Mouse (Mus musculus): ENCODE data around the gene Gm43552. TPM values are rescaled to one million over a fixed set of nuclear protein-coding genes. Genes with fewer than 3 reads are reported as not detected.
"Not testable (repeated sequence)": the region's sequence is repeated elsewhere in the genome, so short reads cannot be mapped to it uniquely, and the experiment has no call there.

Gm43552 gene
- polyA plus RNA-seq, 1 experiment from 2014 or later, result 1.4 TPM

DNA sequence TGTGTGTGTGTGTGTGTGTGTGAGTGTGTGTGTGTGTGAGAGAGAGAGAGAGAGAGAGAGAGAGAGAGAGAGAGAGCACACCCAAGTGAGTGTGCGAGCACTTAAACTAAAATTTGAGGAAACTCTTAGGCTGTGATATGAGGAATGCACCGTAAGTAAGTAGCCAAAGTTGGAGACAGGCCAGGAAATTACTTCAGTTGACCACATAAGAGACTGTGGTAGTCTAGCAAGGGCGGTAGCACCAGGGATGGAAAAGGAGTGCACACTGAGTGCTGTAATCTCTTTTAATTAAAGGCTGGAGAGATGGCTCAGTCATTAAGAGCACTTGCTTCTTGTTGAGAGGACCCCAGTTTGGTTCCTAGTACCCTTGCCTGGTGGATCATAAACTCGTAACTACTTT lies 2.8 kb downstream of the Gm43552 start:
- no peak overlapping the region for H3K4me2 ChIP-seq (replicated peaks)
- H3K9me3 ChIP-seq (replicated peaks), result no peaks in the 10 kb centered on the region
- H3K27ac ChIP-seq (replicated peaks), result no peak overlapping the region
- ATAC-seq (ENCODE audit: insufficient number of reproducible peaks, low FRiP score, low TSS enrichment, low read depth), result no peak
- no peaks in the 10 kb centered on the region for H3K27me3 ChIP-seq
- no peak overlapping the region for H3K9ac ChIP-seq
- H3K4me3 ChIP-seq (replicated peaks), result no peak overlapping the region
- no peaks in the 10 kb centered on the region for H3K36me3 ChIP-seq
- 56% methylated on average over 4 of the region's 4 CpGs for WGBS
- H3K4me1 ChIP-seq, result peaks cover 31% of the 10 kb centered on the region

DNA sequence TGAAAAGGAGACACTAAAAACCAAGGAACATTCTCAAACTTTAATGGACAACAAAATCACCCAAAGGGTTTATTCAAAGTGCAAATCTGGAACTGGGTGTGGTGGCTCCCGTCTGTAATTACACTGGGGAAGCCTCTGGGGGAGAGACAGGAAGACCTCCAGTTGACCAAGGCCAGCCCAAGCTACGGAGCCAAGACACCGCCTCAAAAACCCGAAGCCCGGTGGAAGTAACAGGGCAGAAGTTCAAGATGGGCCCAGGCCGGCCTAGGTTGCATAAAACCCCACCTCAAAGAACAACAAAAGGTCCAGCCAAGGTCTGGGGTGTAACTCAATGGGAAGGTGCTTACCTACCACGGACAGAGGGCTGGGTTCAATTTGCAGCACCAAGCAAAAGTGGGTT lies 3.9 kb downstream of the Gm43552 start:
- Histone ChIP-seq H3K27ac (replicated peaks) (no peak overlapping the region), H3K9ac (no peak overlapping the region)
- 71% methylated on average over 7 of the region's 7 CpGs for WGBS

GRCm38 (mm10) chr5:65487381-65487780 lies 5.3 kb downstream of the Gm43552 start:
- WGBS, result 81% methylated on average over 10 of the region's 10 CpGs
- no peaks in the 10 kb centered on the region for H3K9me3 ChIP-seq (replicated peaks)
- no peak overlapping the region for H3K4me3 ChIP-seq (replicated peaks)
- no peaks in the 10 kb centered on the region for H3K27me3 ChIP-seq
- no peak for ATAC-seq (ENCODE audit: insufficient number of reproducible peaks, low FRiP score, low TSS enrichment, low read depth)
- no peak overlapping the region for H3K27ac ChIP-seq (replicated peaks)
- H3K9ac ChIP-seq, result no peak overlapping the region
- H3K4me2 ChIP-seq (replicated peaks), result no peak overlapping the region
- no peaks in the 10 kb centered on the region for H3K36me3 ChIP-seq
- H3K4me1 ChIP-seq, result peaks cover 25% of the 10 kb centered on the region

More for the DNA sequence above, 3.9 kb downstream of the Gm43552 start:
- no peaks in the 10 kb centered on the region for H3K27me3 ChIP-seq
- H3K4me2 ChIP-seq (replicated peaks), result no peak overlapping the region
- H3K36me3 ChIP-seq, result no peaks in the 10 kb centered on the region
- H3K4me3 ChIP-seq (replicated peaks), result no peak overlapping the region
- no peak for ATAC-seq (ENCODE audit: insufficient number of reproducible peaks, low FRiP score, low TSS enrichment, low read depth)
- no peaks in the 10 kb centered on the region for H3K9me3 ChIP-seq (replicated peaks)
- peaks cover 31% of the 10 kb centered on the region for H3K4me1 ChIP-seq

GRCm38 (mm10) chr5:65486514-65486913 lies 6.1 kb downstream of the Gm43552 start:
- H3K27ac ChIP-seq (replicated peaks), result peak overlapping the region; percentile 34; the same call in 1 of the 2 replicates
- ATAC-seq (ENCODE audit: insufficient number of reproducible peaks, low FRiP score, low TSS enrichment, low read depth), result no peak
- no peak overlapping the region for H3K4me3 ChIP-seq (replicated peaks)
- WGBS, result 80% methylated on average over 2 of the region's 2 CpGs
- H3K9me3 ChIP-seq (replicated peaks), result no peaks in the 10 kb centered on the region
- H3K4me2 ChIP-seq (replicated peaks), result no peak overlapping the region
- H3K27me3 ChIP-seq, result no peaks in the 10 kb centered on the region
- H3K4me1 ChIP-seq, result peaks cover 23% of the 10 kb centered on the region
- H3K36me3 ChIP-seq, result no peaks in the 10 kb centered on the region
- H3K9ac ChIP-seq, result no peak overlapping the region

DNA sequence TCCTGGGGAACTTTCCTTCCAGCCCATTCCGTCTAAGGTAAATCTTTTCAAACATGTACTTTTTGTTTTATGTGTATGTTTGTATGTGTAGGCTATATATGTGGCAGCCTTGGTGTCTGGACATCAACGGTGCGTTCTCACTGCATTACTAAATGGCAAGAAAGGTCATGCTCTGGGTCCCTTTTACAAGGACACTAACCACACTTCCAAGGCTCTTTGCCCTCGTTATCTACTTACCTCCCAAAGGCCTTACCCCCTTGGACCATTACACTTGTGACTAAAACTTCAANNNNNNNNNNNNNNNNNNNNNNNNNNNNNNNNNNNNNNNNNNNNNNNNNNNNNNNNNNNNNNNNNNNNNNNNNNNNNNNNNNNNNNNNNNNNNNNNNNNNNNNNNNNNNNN lies 9.6 kb downstream of the Gm43552 start:
- 80% methylated on average over 4 of the region's 4 CpGs for WGBS
- Histone ChIP-seq H3K4me3 (replicated peaks) (no peak overlapping the region), H3K4me1 (0 out of 2 replicates have a peak, but pooled peaks cover 2% of the 10 kb centered on the region), H3K4me2 (replicated peaks) (no peak overlapping the region), H3K36me3 (no peaks in the 10 kb centered on the region), H3K27ac (replicated peaks) (no peak overlapping the region), H3K9ac (no peak overlapping the region), H3K27me3 (no peaks in the 10 kb centered on the region), H3K9me3 (replicated peaks) (no peaks in the 10 kb centered on the region)
- ATAC-seq (ENCODE audit: insufficient number of reproducible peaks, low FRiP score, low TSS enrichment, low read depth), result no peak

- Histone ChIP-seq H3K9me3 (replicated peaks) (no peaks in the 10 kb centered on the region), H3K36me3 (no peaks in the 10 kb centered on the region), H3K27ac (replicated peaks) (peak overlapping the region; percentile 63), H3K4me2 (replicated peaks) (no peak overlapping the region), H3K9ac (no peak overlapping the region), H3K4me3 (replicated peaks) (no peak overlapping the region), H3K4me1 (no peaks in the 10 kb centered on the region), H3K27me3 (no peaks in the 10 kb centered on the region)
- WGBS, result 69% methylated on average over 4 of the region's 4 CpGs
- no peak for ATAC-seq (ENCODE audit: insufficient number of reproducible peaks, low FRiP score, low TSS enrichment, low read depth)
Observed at GRCm38 (mm10) chr5:65480511-65480910, 12.1 kb downstream of the Gm43552 start.

DNA sequence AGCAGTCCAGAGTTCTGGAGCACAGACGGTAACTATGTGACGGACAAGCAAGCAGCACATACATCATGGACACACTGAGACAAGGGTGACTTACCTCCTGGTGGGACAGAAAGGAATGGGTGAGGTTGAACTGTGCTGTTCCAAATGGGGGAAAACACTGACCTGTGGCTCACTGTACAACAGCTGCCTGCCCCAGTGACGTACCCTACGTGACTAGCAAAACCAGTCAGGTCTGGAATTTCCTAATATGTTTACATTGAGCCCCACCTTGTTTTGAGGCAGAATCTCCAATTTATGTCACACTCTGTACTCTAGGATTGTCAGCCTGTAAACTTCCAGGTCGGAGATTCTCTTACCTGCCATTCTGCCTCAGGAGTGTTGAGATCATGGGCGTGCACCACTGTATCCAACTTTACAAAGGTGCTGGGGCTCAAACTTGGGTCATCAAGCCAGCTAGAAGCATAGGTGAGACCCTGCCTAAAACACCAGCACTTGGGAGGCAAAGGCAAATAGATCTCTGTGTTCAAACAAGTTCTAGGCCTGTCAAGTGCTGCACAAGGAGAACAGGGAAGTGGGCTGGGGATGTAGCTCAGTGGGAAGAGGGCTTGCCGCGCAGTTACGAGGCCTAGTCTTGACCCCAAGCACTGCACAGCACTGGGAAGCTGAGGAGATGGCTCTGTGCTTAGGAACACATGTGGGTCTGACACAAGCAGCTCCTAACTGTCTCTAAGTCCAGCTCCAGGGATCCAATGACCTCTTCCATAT lies 12.8 kb downstream of the Gm43552 start:
- WGBS, result 77% methylated on average over 9 of the region's 9 CpGs
- no peak for ATAC-seq (ENCODE audit: insufficient number of reproducible peaks, low FRiP score, low TSS enrichment, low read depth)
- no peaks in the 10 kb centered on the region for H3K4me1 ChIP-seq

DNA sequence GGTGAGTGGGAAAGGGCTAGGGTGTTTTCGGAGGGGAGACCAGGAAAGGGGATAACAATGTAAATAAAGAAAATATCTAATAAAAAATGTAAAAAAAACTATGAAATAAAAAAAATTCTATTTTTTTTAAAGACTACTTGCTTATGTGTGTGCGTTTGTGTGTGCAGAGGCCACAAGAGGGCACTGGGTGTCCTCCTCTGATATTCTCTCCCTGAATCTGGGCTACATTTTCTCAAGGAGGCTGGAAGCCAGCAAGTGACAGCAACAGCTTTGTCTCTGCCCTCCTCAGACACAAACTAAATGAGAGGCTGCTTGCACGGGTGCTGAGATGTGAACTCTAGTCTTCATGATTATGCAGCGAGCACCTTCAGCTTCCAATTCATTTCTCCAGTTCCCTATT lies 14.4 kb downstream of the Gm43552 start:
- 74% methylated on average over 4 of the region's 4 CpGs for WGBS
- no peaks in the 10 kb centered on the region for H3K9me3 ChIP-seq (replicated peaks)
- no peak overlapping the region for H3K9ac ChIP-seq
- H3K36me3 ChIP-seq, result no peaks in the 10 kb centered on the region
- H3K27ac ChIP-seq (replicated peaks), result no peak overlapping the region
- H3K4me3 ChIP-seq (replicated peaks), result no peak overlapping the region
- H3K4me2 ChIP-seq (replicated peaks), result no peak overlapping the region
- H3K27me3 ChIP-seq, result no peaks in the 10 kb centered on the region
- ATAC-seq (ENCODE audit: insufficient number of reproducible peaks, low FRiP score, low TSS enrichment, low read depth), result no peak
- H3K4me1 ChIP-seq, result no peaks in the 10 kb centered on the region

More for the DNA sequence above, 12.8 kb downstream of the Gm43552 start:
- Histone ChIP-seq H3K36me3 (no peaks in the 10 kb centered on the region), H3K27me3 (no peaks in the 10 kb centered on the region), H3K4me3 (replicated peaks) (no peak overlapping the region), H3K9me3 (replicated peaks) (no peaks in the 10 kb centered on the region), H3K27ac (replicated peaks) (peak overlapping the region; percentile 63), H3K4me2 (replicated peaks) (no peak overlapping the region), H3K9ac (no peak overlapping the region)

DNA sequence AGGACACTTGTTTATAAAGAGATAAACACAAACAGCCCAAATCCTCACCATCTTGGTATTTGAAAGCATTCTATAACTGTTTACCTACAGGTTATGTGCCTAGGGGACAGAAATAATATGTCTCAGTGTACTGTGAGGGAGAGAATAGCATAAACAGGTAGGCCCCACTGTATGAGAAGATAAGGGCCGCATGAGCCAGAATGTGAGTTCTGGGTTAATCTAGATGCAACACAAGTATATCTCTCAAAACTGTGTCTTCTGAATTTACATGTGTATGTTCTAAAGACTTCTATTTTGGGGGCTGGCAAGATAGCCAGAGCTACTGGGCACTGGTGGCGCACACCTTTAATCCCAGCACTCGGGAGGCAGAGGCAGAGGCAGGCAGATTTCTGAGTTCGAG lies 15.9 kb downstream of the Gm43552 start:
- not testable (repeated sequence) for H3K27me3 ChIP-seq; H3K9ac ChIP-seq; H3K9me3 ChIP-seq (replicated peaks); ATAC-seq (ENCODE audit: insufficient number of reproducible peaks, low FRiP score, low TSS enrichment, low read depth); H3K36me3 ChIP-seq; H3K27ac ChIP-seq (replicated peaks); H3K4me2 ChIP-seq (replicated peaks); H3K4me3 ChIP-seq (replicated peaks); H3K4me1 ChIP-seq
- 98% methylated on average over 4 of the region's 4 CpGs for WGBS

DNA sequence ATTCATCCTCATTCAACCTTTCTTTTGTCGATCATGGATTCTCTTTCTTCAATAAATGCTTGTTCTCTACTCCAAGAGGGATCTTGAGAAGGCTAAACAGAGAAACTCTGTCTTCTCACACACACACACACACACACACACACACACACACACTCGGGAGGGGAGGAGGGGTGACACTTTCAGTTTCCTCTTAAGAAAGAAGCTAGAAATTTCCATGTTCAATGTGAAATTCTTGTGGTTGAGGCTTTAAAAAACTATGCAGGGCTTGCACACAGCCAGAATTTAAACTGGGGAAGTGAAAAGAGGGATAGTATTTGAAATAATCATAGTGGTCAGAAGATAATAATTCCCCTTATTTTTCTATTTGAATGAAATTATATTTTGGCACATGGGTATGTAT lies 16.8 kb downstream of the Gm43552 start:
- 69% methylated on average over 2 of the region's 2 CpGs for WGBS
- H3K36me3 ChIP-seq, result no peaks in the 10 kb centered on the region
- H3K27ac ChIP-seq (replicated peaks), result no peak overlapping the region
- H3K4me2 ChIP-seq (replicated peaks), result no peak overlapping the region
- ATAC-seq (ENCODE audit: insufficient number of reproducible peaks, low FRiP score, low TSS enrichment, low read depth), result no peak
- H3K9ac ChIP-seq, result no peak overlapping the region
- no peak overlapping the region for H3K4me3 ChIP-seq (replicated peaks)
- H3K9me3 ChIP-seq (replicated peaks), result no peaks in the 10 kb centered on the region
- no peaks in the 10 kb centered on the region for H3K4me1 ChIP-seq
- no peaks in the 10 kb centered on the region for H3K27me3 ChIP-seq

DNA sequence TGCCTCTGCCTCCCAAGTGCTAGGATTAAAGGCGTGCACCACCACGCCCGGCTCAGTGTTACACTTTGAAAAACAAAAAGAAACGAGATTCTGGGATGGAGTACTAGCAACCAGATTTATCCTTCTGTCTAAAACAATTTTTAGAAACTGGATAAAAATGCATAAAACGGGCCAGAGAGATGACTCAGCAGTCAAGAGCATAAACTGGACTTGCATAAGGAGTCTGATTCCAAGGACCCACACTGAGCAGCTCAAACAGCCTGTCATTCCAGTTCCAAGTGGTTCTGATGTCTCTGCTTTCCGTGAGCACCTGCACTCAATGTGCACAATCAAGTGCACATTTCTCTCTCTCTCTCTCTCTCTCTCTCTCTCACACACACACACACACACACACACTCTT lies 22.9 kb downstream of the Gm43552 start:
- no peaks in the 10 kb centered on the region for H3K9me3 ChIP-seq (replicated peaks)
- no peak overlapping the region for H3K4me2 ChIP-seq (replicated peaks)
- H3K36me3 ChIP-seq, result peaks cover 29% of the 10 kb centered on the region
- WGBS, result 87% methylated on average over 6 of the region's 6 CpGs
- no peak overlapping the region for H3K4me3 ChIP-seq (replicated peaks)
- H3K27ac ChIP-seq (replicated peaks), result no peak overlapping the region
- ATAC-seq (ENCODE audit: insufficient number of reproducible peaks, low FRiP score, low TSS enrichment, low read depth), result no peak
- no peaks in the 10 kb centered on the region for H3K27me3 ChIP-seq
- no peak overlapping the region for H3K9ac ChIP-seq
- no peaks in the 10 kb centered on the region for H3K4me1 ChIP-seq

- Histone ChIP-seq H3K4me1 (no peaks in the 10 kb centered on the region), H3K27ac (replicated peaks) (no peak overlapping the region), H3K27me3 (no peaks in the 10 kb centered on the region), H3K4me3 (replicated peaks) (no peak overlapping the region), H3K9me3 (replicated peaks) (no peaks in the 10 kb centered on the region), H3K36me3 (peaks cover 29% of the 10 kb centered on the region), H3K4me2 (replicated peaks) (no peak overlapping the region), H3K9ac (no peak overlapping the region)
- WGBS, result 68% methylated on average over 3 of the region's 3 CpGs
- ATAC-seq (ENCODE audit: insufficient number of reproducible peaks, low FRiP score, low TSS enrichment, low read depth), result no peak
Observed at GRCm38 (mm10) chr5:65466911-65467310, 25.7 kb downstream of the Gm43552 start.
